Mouse (Mus musculus): ENCODE data around the gene Fry.

DNA sequence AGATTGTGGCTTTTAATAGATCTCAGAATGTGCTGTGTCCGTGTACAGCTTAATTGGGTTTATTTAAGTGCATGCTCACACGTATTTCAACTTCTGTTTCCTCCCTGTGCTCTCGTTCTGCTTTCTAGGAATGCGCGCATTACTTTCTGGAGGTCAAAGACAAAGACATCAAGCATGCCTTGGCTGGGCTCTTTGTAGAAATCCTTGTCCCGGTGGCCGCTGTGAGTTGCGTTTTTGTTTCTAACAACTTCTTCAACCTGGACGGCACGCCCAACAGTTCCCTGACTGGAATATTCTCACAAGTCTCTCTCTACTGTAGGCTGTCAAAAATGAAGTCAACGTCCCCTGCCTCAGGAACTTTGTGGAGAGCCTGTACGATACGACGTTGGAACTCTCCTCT, 240.2 kb downstream of the Fry start:
- no peak for TF ChIP-seq CTCF (IDR thresholded peaks at IDR 0.05; ENCODE audit: borderline replicate concordance, insufficient read depth, low read length)
- no peak for TF ChIP-seq POLR2A (IDR thresholded peaks at IDR 0.05; ENCODE audit: low read depth, low read length)

Data from embryonic fibroblast, embryonic 13.5 days (primary cell).